Mouse (Mus musculus) embryonic fibroblast, embryonic 13.5 days (primary cell): ENCODE results near the gene Igfbp5.

Source experiments
- CTCF ChIP-seq: IDR thresholded peaks from 2 replicates; pipeline ENCODE4 v1.5.1; 2011; ENCODE audit warnings: mild to moderate bottlenecking, control low read depth, low read length, moderate library complexity, borderline replicate concordance; ENCODE audit not compliant: insufficient read depth
- POLR2A ChIP-seq: IDR thresholded peaks from 2 replicates; pipeline ENCODE4 v1.6.1; 2011; ENCODE audit warnings: low read depth, mild to moderate bottlenecking, control low read depth, low read length, moderate library complexity

- TF ChIP-seq CTCF = no peak
- TF ChIP-seq POLR2A = no peak
Measured at GRCm38 (mm10) chr1:72849037-72849436, 25.6 kb downstream of the Igfbp5 start.
